Mouse (Mus musculus): Measurements from ENCODE around the gene Gpa33. TPM values are rescaled to one million over a fixed set of nuclear protein-coding genes. Genes with fewer than 3 reads are reported as not detected.
"Not testable (repeated sequence)": the region's sequence is repeated elsewhere in the genome, so short reads cannot be mapped to it uniquely, and the experiment has no call there.

Gpa33 gene
- polyA plus RNA-seq, 1 experiment from 2014 or later, result 161 TPM

DNA sequence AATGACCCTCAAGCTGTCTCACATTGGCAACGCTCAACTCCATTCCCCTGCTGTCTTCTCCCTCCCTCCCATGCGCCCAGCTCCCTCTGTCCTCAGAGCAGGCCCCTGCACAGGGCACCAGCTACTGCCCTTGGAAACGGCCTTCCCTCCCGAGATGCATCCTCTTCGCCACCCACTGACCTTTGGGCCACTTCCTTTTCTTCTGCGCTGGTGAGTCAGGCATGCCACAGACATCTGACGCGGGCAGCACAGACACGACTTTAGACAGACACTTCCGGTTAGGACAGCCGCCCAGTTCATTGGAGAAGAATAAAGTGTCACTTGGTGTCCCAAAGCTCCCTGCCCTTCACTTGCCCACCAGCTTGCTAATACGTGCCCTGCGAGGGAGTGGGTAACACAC lies 8.1 kb downstream of the Gpa33 start:
- 38% methylated on average over 13 of the region's 13 CpGs for WGBS
- ATAC-seq, result peak; percentile 80
- Histone ChIP-seq H3K27me3 (replicated peaks; ENCODE audit: control insufficient read depth, insufficient read depth, low read length) (no peaks in the 10 kb centered on the region), H3K4me2 (replicated peaks; ENCODE audit: low read depth) (peak overlapping the region; percentile 46), H3K9me3 (ENCODE audit: control insufficient read depth) (no peaks in the 10 kb centered on the region), H3K36me3 (ENCODE audit: control insufficient read depth, insufficient read depth) (no peaks in the 10 kb centered on the region), H3K27ac (ENCODE audit: low read depth, low read length) (peak overlapping the region; percentile 89), H3K4me3 (ENCODE audit: low read depth, low read length) (no peak overlapping the region), H3K4me1 (replicated peaks; ENCODE audit: control insufficient read depth, insufficient read depth, low read length) (peaks cover 7% of the 10 kb centered on the region), H3K9ac (ENCODE audit: low read depth, low read length) (no peak overlapping the region)
- TF ChIP-seq CTCF (IDR thresholded peaks at IDR 0.05; ENCODE audit: low read depth), result no peak

DNA sequence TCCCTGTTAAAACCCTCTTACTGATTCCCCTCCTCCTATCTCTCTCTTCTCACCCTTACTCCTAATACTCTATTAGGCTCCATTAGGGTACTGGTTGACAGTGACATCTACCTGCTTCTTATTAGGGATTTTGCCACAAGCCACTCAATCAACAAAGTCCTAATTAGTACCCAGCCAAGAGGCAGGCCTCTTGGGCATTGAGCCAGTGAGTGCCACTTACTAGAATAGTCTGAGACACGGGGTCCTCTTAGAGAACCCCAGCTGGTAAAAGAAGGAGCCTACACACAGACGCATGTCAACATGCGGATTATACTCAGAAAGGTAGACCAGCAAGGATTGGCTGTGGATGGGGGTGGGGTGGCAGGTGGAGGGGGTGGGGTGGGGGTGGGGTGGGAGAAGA lies 9.1 kb downstream of the Gpa33 start:
- H3K4me3 ChIP-seq (ENCODE audit: low read depth, low read length), result no peak overlapping the region
- H3K36me3 ChIP-seq (ENCODE audit: control insufficient read depth, insufficient read depth), result no peaks in the 10 kb centered on the region
- H3K27me3 ChIP-seq (replicated peaks; ENCODE audit: control insufficient read depth, insufficient read depth, low read length), result no peaks in the 10 kb centered on the region
- peaks cover 7% of the 10 kb centered on the region for H3K4me1 ChIP-seq (replicated peaks; ENCODE audit: control insufficient read depth, insufficient read depth, low read length)
- no peak for TF ChIP-seq CTCF (IDR thresholded peaks at IDR 0.05; ENCODE audit: low read depth)
- no peak overlapping the region for H3K9ac ChIP-seq (ENCODE audit: low read depth, low read length)
- no peaks in the 10 kb centered on the region for H3K9me3 ChIP-seq (ENCODE audit: control insufficient read depth)
- 84% methylated on average over 3 of the region's 3 CpGs for WGBS
- ATAC-seq, result no peak
- no peak overlapping the region for H3K4me2 ChIP-seq (replicated peaks; ENCODE audit: low read depth)
- 0 out of 2 replicates have a peak overlapping the region, but pooled peaks have one; percentile 35 for H3K27ac ChIP-seq (ENCODE audit: low read depth, low read length)

DNA sequence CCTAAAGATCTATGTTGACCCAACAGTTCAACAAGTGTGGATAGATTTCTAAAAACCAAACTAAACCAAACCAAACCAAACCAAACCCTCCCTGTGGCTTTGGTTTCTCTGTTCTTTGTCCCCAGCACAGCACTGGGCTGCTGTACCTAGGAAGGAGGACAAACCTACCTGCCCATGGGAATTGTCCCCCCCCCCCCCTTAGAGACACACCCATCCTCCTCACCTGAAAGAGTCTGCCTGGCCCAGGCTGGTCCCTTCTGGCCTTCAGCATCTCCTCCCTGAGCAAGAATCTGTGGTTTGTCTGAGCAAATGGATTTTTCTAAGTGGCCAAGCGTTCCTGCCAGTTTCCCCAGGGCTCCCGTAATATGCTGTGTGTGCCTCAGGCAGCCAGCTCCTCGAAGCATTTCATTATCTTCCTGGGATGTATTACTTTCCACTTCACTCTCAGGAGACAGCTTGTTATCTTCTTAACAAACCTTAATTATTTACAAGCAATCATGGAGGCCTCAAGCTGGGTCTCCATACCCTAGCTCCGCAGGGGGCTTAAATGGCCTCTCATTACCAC lies 9.7 kb downstream of the Gpa33 start:
- H3K4me2 ChIP-seq (replicated peaks; ENCODE audit: low read depth), result no peak overlapping the region
- no peak for ATAC-seq
- H3K4me1 ChIP-seq (replicated peaks; ENCODE audit: control insufficient read depth, insufficient read depth, low read length), result peaks cover 7% of the 10 kb centered on the region
- H3K27me3 ChIP-seq (replicated peaks; ENCODE audit: control insufficient read depth, insufficient read depth, low read length), result no peaks in the 10 kb centered on the region
- H3K9me3 ChIP-seq (ENCODE audit: control insufficient read depth), result no peaks in the 10 kb centered on the region
- WGBS, result 67% methylated on average over 4 of the region's 4 CpGs
- no peak overlapping the region for H3K27ac ChIP-seq (ENCODE audit: low read depth, low read length)
- H3K36me3 ChIP-seq (ENCODE audit: control insufficient read depth, insufficient read depth), result peaks cover 6% of the 10 kb centered on the region; the same call in 1 of the 2 replicates
- H3K9ac ChIP-seq (ENCODE audit: low read depth, low read length), result no peak overlapping the region
- no peak overlapping the region for H3K4me3 ChIP-seq (ENCODE audit: low read depth, low read length)
- no peak for TF ChIP-seq CTCF (IDR thresholded peaks at IDR 0.05; ENCODE audit: low read depth)

DNA sequence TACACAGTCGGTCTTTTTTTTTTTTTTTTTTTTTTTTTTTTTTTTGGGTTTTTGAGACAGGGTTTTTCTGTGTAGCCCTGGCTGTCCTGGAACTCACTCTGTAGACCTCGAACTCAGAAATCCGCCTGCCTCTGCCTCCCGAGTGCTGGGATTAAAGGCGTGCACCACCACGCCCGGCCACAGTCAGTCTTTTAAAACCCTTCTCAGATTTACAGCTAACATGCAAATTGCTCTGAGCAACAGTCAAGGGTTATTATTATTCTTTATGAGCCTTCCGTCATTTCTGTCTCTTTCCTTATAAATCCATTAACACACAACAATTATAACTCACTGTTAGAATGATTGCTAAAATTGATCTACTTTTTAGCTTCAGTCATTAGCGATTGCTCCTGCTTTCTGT lies 11.8 kb downstream of the Gpa33 start:
- not testable (repeated sequence) for H3K4me3 ChIP-seq (ENCODE audit: low read depth, low read length); H3K36me3 ChIP-seq (ENCODE audit: control insufficient read depth, insufficient read depth); H3K9ac ChIP-seq (ENCODE audit: low read depth, low read length); H3K4me1 ChIP-seq (replicated peaks; ENCODE audit: control insufficient read depth, insufficient read depth, low read length); H3K4me2 ChIP-seq (replicated peaks; ENCODE audit: low read depth); H3K27me3 ChIP-seq (replicated peaks; ENCODE audit: control insufficient read depth, insufficient read depth, low read length); H3K9me3 ChIP-seq (ENCODE audit: control insufficient read depth); ATAC-seq
- H3K27ac ChIP-seq (ENCODE audit: low read depth, low read length), result peak overlapping the region; percentile 46
- 71% methylated on average over 9 of the region's 9 CpGs for WGBS

DNA sequence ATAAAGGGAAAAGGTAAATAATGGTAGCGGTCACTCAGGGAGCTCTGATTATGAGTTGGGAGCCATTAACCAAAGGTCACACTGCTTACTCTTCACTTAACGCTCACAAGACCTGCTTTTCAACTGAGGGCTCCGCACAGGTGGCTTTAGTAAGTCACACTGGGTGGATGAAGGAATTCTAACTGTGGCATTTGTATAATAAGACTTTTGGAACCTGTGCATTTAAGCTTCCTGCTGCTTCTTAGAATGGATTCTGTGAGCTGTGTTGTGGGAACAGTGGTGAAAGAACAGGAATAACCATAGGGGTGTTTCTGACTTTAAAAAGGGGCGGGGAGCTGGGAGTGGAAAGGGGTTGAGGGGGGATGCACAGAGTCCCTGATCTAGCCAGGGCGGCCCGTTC lies 12.3 kb downstream of the Gpa33 start:
- Histone ChIP-seq H3K9ac (ENCODE audit: low read depth, low read length) (no peak overlapping the region), H3K9me3 (ENCODE audit: control insufficient read depth) (no peaks in the 10 kb centered on the region), H3K27me3 (replicated peaks; ENCODE audit: control insufficient read depth, insufficient read depth, low read length) (no peaks in the 10 kb centered on the region), H3K36me3 (ENCODE audit: control insufficient read depth, insufficient read depth) (peaks cover 6% of the 10 kb centered on the region; the same call in 1 of the 2 replicates), H3K4me2 (replicated peaks; ENCODE audit: low read depth) (no peak overlapping the region), H3K4me1 (replicated peaks; ENCODE audit: control insufficient read depth, insufficient read depth, low read length) (peaks cover 7% of the 10 kb centered on the region), H3K27ac (ENCODE audit: low read depth, low read length) (peak overlapping the region; percentile 46), H3K4me3 (ENCODE audit: low read depth, low read length) (no peak overlapping the region)
- TF ChIP-seq CTCF (IDR thresholded peaks at IDR 0.05; ENCODE audit: low read depth), result no peak
- ATAC-seq, result 0 out of 2 replicates have a peak, but pooled peaks have one; percentile 19
- WGBS, result 45% methylated on average over 6 of the region's 6 CpGs

DNA sequence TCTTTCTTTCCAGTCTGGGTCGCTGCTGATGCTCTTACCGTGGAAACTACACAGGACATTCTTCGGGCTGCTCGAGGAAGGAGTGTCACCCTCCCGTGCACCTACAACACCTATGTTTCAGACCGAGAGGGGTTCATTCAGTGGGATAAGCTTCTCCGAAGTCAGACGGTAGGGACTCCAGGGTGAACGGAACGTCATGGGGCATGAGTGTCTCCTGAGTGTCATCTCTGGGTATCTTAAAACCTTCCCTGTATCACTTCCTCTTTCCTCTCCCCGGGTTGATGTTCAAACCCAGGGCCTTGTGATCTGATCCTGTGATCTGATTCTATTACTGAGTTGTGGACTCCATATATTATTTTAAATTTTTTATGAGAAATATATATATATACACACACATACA lies 16.6 kb downstream of the Gpa33 start:
- Histone ChIP-seq H3K36me3 (ENCODE audit: control insufficient read depth, insufficient read depth) (peaks cover 6% of the 10 kb centered on the region; the same call in 1 of the 2 replicates), H3K27me3 (replicated peaks; ENCODE audit: control insufficient read depth, insufficient read depth, low read length) (no peaks in the 10 kb centered on the region), H3K9ac (ENCODE audit: low read depth, low read length) (no peak overlapping the region), H3K4me3 (ENCODE audit: low read depth, low read length) (no peak overlapping the region), H3K4me2 (replicated peaks; ENCODE audit: low read depth) (no peak overlapping the region), H3K9me3 (ENCODE audit: control insufficient read depth) (no peaks in the 10 kb centered on the region), H3K27ac (ENCODE audit: low read depth, low read length) (no peak overlapping the region), H3K4me1 (replicated peaks; ENCODE audit: control insufficient read depth, insufficient read depth, low read length) (no peaks in the 10 kb centered on the region)
- 90% methylated on average over 11 of the region's 11 CpGs for WGBS
- ATAC-seq, result no peak
- TF ChIP-seq CTCF (IDR thresholded peaks at IDR 0.05; ENCODE audit: low read depth), result no peak

DNA sequence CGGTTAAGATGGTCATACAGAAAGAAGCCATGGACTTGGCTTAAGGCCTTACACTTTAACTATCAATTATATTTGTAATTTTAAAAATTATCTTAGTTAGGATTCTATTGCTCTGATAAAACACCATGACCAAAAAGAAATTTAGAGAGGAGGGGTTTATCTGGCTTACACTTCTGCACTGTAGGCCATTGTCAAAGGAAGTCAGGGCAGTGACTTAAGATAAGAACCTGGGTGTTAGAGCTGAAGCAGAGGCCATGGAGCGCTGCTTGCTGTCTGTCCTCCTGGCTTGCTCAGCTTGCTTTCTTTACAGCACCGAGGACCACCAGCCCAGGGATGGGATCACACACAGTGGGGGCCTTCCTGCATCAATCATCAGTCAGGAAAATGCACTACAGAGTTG lies 17.6 kb downstream of the Gpa33 start:
- H3K4me2 ChIP-seq (replicated peaks; ENCODE audit: low read depth), result no peak overlapping the region
- WGBS, result 72% methylated on average over 3 of the region's 3 CpGs
- ATAC-seq, result no peak

More for the DNA sequence above, 17.6 kb downstream of the Gpa33 start:
- no peak for TF ChIP-seq CTCF (IDR thresholded peaks at IDR 0.05; ENCODE audit: low read depth)
- no peak overlapping the region for H3K4me3 ChIP-seq (ENCODE audit: low read depth, low read length)
- no peak overlapping the region for H3K9ac ChIP-seq (ENCODE audit: low read depth, low read length)
- no peaks in the 10 kb centered on the region for H3K4me1 ChIP-seq (replicated peaks; ENCODE audit: control insufficient read depth, insufficient read depth, low read length)
- H3K27me3 ChIP-seq (replicated peaks; ENCODE audit: control insufficient read depth, insufficient read depth, low read length), result no peaks in the 10 kb centered on the region
- H3K36me3 ChIP-seq (ENCODE audit: control insufficient read depth, insufficient read depth), result peaks cover 6% of the 10 kb centered on the region; the same call in 1 of the 2 replicates
- H3K27ac ChIP-seq (ENCODE audit: low read depth, low read length), result no peak overlapping the region
- no peaks in the 10 kb centered on the region for H3K9me3 ChIP-seq (ENCODE audit: control insufficient read depth)

Measured in intestine, postnatal 0 days (tissue).